16 mouse cellular contexts compared by ENCODE assay signal in genomic region chr2:35810027-35810426, GRCm38 (mm10).
"Had no signal": no experiment of that assay in that cellular context is flagged by ENCODE, and none has a peak within 500 bp of the region (broad histone marks: within the 10 kb centered on the region; RNA-seq: fewer than 3 reads in every experiment).

No protein-coding gene starts in this region.

- H3K36me3 ChIP-seq: lung, embryonic 15.5 days; midbrain, embryonic 13.5 days; midbrain, embryonic 15.5 days; neural tube, embryonic 12.5 days; stomach, embryonic 15.5 days had no signal

- H3K9ac ChIP-seq: liver, postnatal 0 days; lung, embryonic 15.5 days; midbrain, embryonic 13.5 days; midbrain, embryonic 15.5 days; neural tube, embryonic 12.5 days; stomach, embryonic 15.5 days had no signal

- DNase-seq: liver, postnatal 0 days; lung, adult 2 months; lung, postnatal 10 days; right cerebral cortex, postnatal 14 days; thymus, adult 2 months; thymus, postnatal 25 days; thymus, postnatal 4 days had no signal

- H3K9me3 ChIP-seq: lung, embryonic 15.5 days; megakaryocyte, embryonic 14.5 days; midbrain, embryonic 13.5 days; midbrain, embryonic 15.5 days; neural tube, embryonic 12.5 days; stomach, embryonic 15.5 days had no signal

- H3K27ac ChIP-seq: lung, embryonic 15.5 days; macrophage; midbrain, embryonic 13.5 days; midbrain, embryonic 15.5 days; neural tube, embryonic 12.5 days; stomach, embryonic 15.5 days; stomach, postnatal 0 days had no signal

- H3K27me3 ChIP-seq: lung, embryonic 15.5 days; megakaryocyte, embryonic 14.5 days; midbrain, embryonic 13.5 days; midbrain, embryonic 15.5 days; neural tube, embryonic 12.5 days; stomach, embryonic 15.5 days had no signal

- H3K4me2 ChIP-seq: lung, embryonic 15.5 days; midbrain, embryonic 11.5 days; midbrain, embryonic 13.5 days; midbrain, embryonic 15.5 days; neural tube, embryonic 12.5 days; stomach, embryonic 15.5 days had no signal

- H3K4me3 ChIP-seq: lung, embryonic 15.5 days; megakaryocyte, embryonic 14.5 days; midbrain, embryonic 13.5 days; midbrain, embryonic 15.5 days; neural tube, embryonic 12.5 days; stomach, embryonic 15.5 days had no signal

- H3K4me1 ChIP-seq: lung, embryonic 15.5 days had no signal

- ATAC-seq: liver, postnatal 0 days; midbrain, embryonic 13.5 days; midbrain, embryonic 15.5 days had no signal
